Mouse (Mus musculus) kidney, postnatal 0 days (tissue): ENCODE results near the gene A730015C16Rik. TPM values are rescaled to one million over a fixed set of nuclear protein-coding genes. Genes with fewer than 3 reads are reported as not detected.

Experiments used
- ATAC-seq: fragments of 200-750 bp; cut with Nextera tagmentation; replicated peaks from 2 replicates; pipeline ENCODE4 v1.8.0; 2017; ENCODE audit warnings: low read depth, moderate number of reproducible peaks, moderate TSS enrichment, moderate library complexity; ENCODE audit not compliant: low FRiP score
- DNase-seq: peaks from one replicate; pipeline ENCODE4 v3.0.0-alpha.2; 2016; ENCODE audit warnings: low spot score
- H3K27ac ChIP-seq: fragments of 300-500 bp; sonication (generic); 2 replicates; pipeline ENCODE4 v1.5.1; 2014; ENCODE audit warnings: mild to moderate bottlenecking
- H3K27me3 ChIP-seq: fragments of 300-500 bp; sonication (generic); 2 replicates; pipeline ENCODE4 v1.6.1; 2014; ENCODE audit warnings: low read length, mixed read lengths; ENCODE audit not compliant: insufficient read depth
- H3K36me3 ChIP-seq: fragments of 300-500 bp; sonication (generic); 2 replicates; pipeline ENCODE4 v1.6.1; 2014; ENCODE audit warnings: low read length, mixed read lengths; ENCODE audit not compliant: insufficient read depth
- H3K4me1 ChIP-seq: fragments of 300-500 bp; sonication (generic); replicated peaks from 2 replicates; pipeline ENCODE4 v1.6.1; 2014; ENCODE audit warnings: antibody characterized with exemption, low read length, mixed read lengths; ENCODE audit not compliant: insufficient read depth
- H3K4me2 ChIP-seq: fragments of 300-500 bp; sonication (generic); 2 replicates; pipeline ENCODE4 v1.6.1; 2014; ENCODE audit warnings: mild to moderate bottlenecking, low read length, moderate library complexity, mixed read lengths
- H3K4me3 ChIP-seq: fragments of 300-500 bp; sonication (generic); replicated peaks from 2 replicates; pipeline ENCODE4 v1.5.1; 2014; ENCODE audit warnings: low read depth, low read length
- H3K9ac ChIP-seq: fragments of 300-500 bp; sonication (generic); 2 replicates; pipeline ENCODE4 v1.6.1; 2014; ENCODE audit warnings: low read depth, low read length
- H3K9me3 ChIP-seq: fragments of 300-500 bp; sonication (generic); replicated peaks from 2 replicates; pipeline ENCODE4 v1.6.1; 2016; ENCODE audit warnings: low read length, inconsistent platforms, mixed read lengths
- CTCF ChIP-seq: IDR thresholded peaks from 2 replicates; pipeline ENCODE4 v1.5.1; 2016; ENCODE audit warnings: antibody characterized with exemption, low read depth, mild to moderate bottlenecking, moderate library complexity
- WGBS: fragments of 180-500 bp; shearing (Covaris S2); extraction: QIAGEN DNeasy Blood & Tissue Kit; methylation state at CpG from one replicate; pipeline ENCODE4 v1.1.7; 2014; 5-methylcytosine and 5-hydroxymethylcytosine counted together
- polyA plus RNA-seq: library from polyadenylated mRNA; unstranded; fragments of >200 nt; fragmentation: Nextera tagmentation; extraction: Ambion mirVana; gene quantifications from 2 replicates; pipeline ENCODE4 v1.2.1, GENCODE M21; 2015

The A730015C16Rik gene
- 1.8 and 2.4 TPM in 2 replicates for polyA plus RNA-seq

DNA sequence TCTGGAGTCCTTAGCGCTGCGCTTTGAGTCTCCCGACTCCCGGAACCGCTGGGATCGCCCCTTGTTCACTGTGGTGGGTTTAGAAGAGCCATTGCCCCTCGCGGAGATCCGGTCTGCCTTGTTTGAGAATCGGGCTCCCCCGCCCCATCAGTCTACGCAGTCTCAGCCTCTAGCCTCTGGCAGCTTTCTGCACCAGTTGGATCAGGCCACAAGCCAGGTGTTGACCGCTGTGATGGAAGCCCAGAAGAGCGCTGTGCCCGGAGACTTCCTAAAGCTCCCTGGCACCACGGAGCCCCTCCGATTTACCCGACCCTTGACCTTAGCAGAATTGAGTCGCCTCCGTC is at the start of gene A730015C16Rik:
TSS of gene A730015C16Rik (minus strand) at position 115 of the 344 bp plus-strand sequence.
- H3K4me1 ChIP-seq: peaks cover 7% of the 10 kb centered on the region
- H3K4me2 ChIP-seq: peak within 1 kb of the TSS; percentile 98
- H3K4me3 ChIP-seq: peak within 1 kb of the TSS; percentile 76
- no peak for TF ChIP-seq CTCF
- ATAC-seq: peak; percentile 53; the same call in 1 of the 2 replicates
- H3K27me3 ChIP-seq: no peaks in the 10 kb centered on the region
- 5% methylated on average over 20 of the region's 20 CpGs for WGBS
- H3K27ac ChIP-seq: peak within 1 kb of the TSS; percentile 98
- no peak for DNase-seq
- peaks cover 4% of the 10 kb centered on the region; the same call in 1 of the 2 replicates for H3K36me3 ChIP-seq
- no peaks in the 10 kb centered on the region for H3K9me3 ChIP-seq
- peak within 1 kb of the TSS; percentile 86 for H3K9ac ChIP-seq

DNA sequence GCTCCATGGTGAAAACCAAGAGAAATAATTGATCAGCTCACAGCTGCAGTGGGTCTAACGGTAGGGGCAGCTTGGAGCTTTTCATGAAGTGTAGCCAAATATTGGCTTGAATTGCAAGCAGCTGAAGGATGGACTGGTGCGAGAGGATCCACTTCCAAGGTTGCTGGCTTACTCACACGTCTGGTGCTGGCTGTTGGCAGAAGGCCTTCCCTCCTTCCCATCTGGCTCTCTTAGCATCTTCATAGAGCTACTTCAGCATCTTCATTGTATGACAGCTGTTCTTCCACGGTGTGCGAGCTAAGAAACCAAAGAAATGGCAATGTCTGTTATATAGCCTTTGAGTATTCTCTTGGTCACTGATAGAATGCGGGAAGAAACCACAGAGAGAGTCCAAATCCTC is 42.5 kb upstream of the A730015C16Rik start:
- DNase-seq (no peak), ATAC-seq (no peak)
- Histone ChIP-seq H3K9ac (no peak overlapping the region), H3K27me3 (no peaks in the 10 kb centered on the region), H3K4me3 (no peak overlapping the region), H3K9me3 (no peaks in the 10 kb centered on the region), H3K36me3 (no peaks in the 10 kb centered on the region), H3K27ac (no peak overlapping the region), H3K4me1 (no peaks in the 10 kb centered on the region), H3K4me2 (no peak overlapping the region)
- TF ChIP-seq CTCF: no peak
- 90% methylated on average over 6 of the region's 6 CpGs for WGBS

DNA sequence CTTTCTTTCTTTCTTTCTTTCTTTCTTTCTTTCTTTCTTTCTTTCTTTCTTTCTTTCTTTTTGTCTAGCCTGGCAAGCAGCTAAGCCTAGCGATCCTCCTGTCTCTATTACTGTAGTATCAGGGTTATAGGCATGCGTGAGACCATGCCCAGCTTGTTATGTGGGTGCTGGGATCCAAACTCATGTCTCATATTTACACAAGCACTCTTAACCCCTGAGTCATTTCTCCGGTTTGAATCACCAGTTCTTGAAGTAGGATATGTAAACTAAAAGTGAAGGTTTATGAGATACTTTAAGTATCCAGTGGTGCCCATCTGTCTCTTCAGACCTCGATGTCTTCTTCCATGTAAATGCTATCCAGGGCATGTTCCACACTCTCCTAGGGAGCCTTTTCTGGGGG is 39.0 kb upstream of the A730015C16Rik start:
- no peak for DNase-seq
- Histone ChIP-seq H3K4me3 (no peak overlapping the region), H3K27ac (no peak overlapping the region), H3K27me3 (no peaks in the 10 kb centered on the region), H3K4me1 (no peaks in the 10 kb centered on the region), H3K36me3 (no peaks in the 10 kb centered on the region), H3K9me3 (no peaks in the 10 kb centered on the region), H3K9ac (no peak overlapping the region), H3K4me2 (no peak overlapping the region)
- WGBS: 86% methylated on average over 4 of the region's 4 CpGs
- ATAC-seq: no peak
- TF ChIP-seq CTCF: no peak

DNA sequence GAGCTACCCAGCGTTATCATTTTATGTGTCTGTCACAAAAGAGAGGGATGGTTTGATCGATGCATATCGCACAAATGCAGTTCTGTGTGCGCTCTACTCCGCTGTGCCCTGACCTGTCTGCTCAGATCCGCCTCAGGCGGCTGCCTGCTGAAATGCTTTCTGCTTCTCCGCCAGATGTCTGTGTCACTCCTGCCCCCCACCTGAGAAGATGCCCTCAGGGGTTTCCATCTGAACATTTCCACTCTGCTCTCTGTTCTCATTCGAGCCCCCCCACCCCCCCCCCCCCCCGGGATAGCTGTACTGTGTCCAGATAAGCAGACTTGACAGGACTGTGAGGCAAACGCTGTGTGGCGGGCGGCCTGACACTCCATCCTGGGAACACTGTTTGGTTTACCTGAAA is 35.4 kb upstream of the A730015C16Rik start:
- 63% methylated on average over 13 of the region's 13 CpGs for WGBS
- no peak for DNase-seq
- ATAC-seq: no peak

DNA sequence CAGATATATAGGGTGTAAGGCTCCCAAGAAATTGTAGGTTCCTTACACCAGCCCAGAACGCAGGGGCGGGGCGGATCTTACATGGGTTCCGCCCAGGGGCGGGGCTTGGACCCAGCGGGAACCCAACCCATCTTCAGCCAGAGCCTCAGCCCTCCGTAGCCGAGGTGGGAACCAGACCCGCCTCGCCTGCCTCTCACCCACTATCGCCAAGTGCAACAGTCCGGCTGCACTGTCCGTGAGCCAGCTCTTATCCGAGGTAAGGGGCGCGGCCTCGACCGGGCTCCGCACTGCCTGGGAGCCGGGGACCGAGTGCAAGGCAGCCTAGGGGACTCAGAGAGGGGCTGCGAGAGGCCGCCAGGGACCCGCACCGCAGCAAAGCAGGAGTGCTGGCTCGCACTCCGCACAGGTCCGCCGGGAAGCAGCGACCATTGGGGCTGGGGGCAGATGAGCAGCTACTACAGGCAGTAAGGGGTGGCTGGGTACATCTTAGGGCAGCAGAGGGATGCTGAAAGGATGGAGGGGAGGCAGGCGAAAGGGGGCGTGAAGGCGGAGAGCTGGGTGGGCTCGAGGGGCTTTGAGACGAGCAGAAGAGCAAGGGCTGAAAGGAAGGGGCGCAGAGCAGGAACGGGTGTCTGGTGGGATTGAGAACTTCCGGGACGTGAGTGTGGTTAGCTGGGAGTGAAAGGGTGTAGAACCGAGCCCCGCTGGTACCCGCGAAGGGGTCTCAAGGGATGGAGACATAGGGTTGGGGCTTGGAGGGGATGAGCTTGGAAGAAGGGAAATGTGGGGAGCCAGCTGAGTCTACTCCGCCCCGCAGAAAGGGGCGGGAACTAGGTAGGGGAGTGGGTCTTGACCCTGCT is 30.8 kb upstream of the A730015C16Rik start, which contains the start of gene Rab3b:
TSS of gene Rab3b (plus strand) at position 101 of the 860 bp plus-strand sequence.
- Histone ChIP-seq H3K36me3 (no peaks in the 10 kb centered on the region), H3K27ac (no peak within 1 kb of the TSS), H3K9me3 (no peaks in the 10 kb centered on the region), H3K4me1 (no peaks in the 10 kb centered on the region), H3K27me3 (no peaks in the 10 kb centered on the region), H3K4me2 (peak within 1 kb of the TSS; percentile 79), H3K9ac (peak within 1 kb of the TSS; percentile 29; the same call in 1 of the 2 replicates), H3K4me3 (peak within 1 kb of the TSS; percentile 42)
- ATAC-seq (peak; percentile 79), DNase-seq (peak; percentile 78)
- TF ChIP-seq CTCF: no peak
- WGBS: under 1% methylated on average over 46 of the region's 46 CpGs

More for the DNA sequence above, 35.4 kb upstream of the A730015C16Rik start:
- H3K27ac ChIP-seq: no peak overlapping the region
- no peaks in the 10 kb centered on the region for H3K9me3 ChIP-seq
- H3K4me1 ChIP-seq: no peaks in the 10 kb centered on the region
- no peak for TF ChIP-seq CTCF
- H3K9ac ChIP-seq: no peak overlapping the region
- no peak overlapping the region for H3K4me2 ChIP-seq
- no peak overlapping the region for H3K4me3 ChIP-seq
- H3K27me3 ChIP-seq: no peaks in the 10 kb centered on the region
- H3K36me3 ChIP-seq: no peaks in the 10 kb centered on the region

DNA sequence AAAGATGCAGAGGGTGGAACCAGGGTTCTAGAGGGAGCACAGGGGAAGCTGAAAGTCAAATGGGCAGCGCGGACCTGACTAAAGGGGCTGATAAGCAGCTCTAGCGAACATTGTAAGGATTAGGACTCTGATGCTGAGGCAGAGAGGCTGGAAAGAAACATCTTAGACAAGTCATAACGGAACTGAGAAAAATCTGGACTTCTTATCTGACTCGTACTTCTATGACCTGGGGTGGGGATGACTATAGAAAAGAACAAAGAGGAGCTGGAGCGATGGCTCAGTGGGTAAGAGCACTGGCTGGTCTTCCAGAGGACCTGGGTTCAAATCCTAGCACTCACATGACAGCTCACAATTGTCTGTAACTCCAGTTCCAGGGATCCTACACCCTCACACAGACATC is 29.5 kb upstream of the A730015C16Rik start:
- no peak for DNase-seq
- no peak for ATAC-seq
- H3K9ac ChIP-seq: no peak overlapping the region
- 80% methylated on average over 6 of the region's 6 CpGs for WGBS
- H3K4me3 ChIP-seq: no peak overlapping the region
- no peaks in the 10 kb centered on the region for H3K27me3 ChIP-seq
- H3K4me1 ChIP-seq: no peaks in the 10 kb centered on the region
- no peak overlapping the region for H3K27ac ChIP-seq
- no peaks in the 10 kb centered on the region for H3K36me3 ChIP-seq
- H3K4me2 ChIP-seq: no peak overlapping the region
- no peak for TF ChIP-seq CTCF
- no peaks in the 10 kb centered on the region for H3K9me3 ChIP-seq
